Mouse (Mus musculus) E14TG2a.4 (cell line): ENCODE data around the gene Mvd.

Experiments
- H3K27me3 ChIP-seq: 2 replicates; pipeline ENCODE4 v1.6.1; 2014; ENCODE audit warnings: low read length, control low read depth; ENCODE audit not compliant: insufficient read depth
- H3K36me3 ChIP-seq: 2 replicates; pipeline ENCODE4 v1.6.1; 2014; ENCODE audit warnings: low read length, control low read depth; ENCODE audit not compliant: insufficient read depth
- H3K4me1 ChIP-seq: replicated peaks from 2 replicates; pipeline ENCODE4 v1.6.1; 2014; ENCODE audit warnings: low read depth, low read length, control low read depth
- H3K4me3 ChIP-seq: replicated peaks from 2 replicates; pipeline ENCODE4 v1.5.1; 2014; ENCODE audit warnings: mild to moderate bottlenecking, low read length
- H3K9me3 ChIP-seq: 2 replicates; pipeline ENCODE4 v1.6.1; 2014; ENCODE audit warnings: low read length, control low read depth
- CTCF ChIP-seq: conservative IDR thresholded peaks from 2 replicates; pipeline ENCODE4 v1.5.1; 2014; ENCODE audit warnings: low read length
- NANOG ChIP-seq: IDR thresholded peaks from 2 replicates; pipeline ENCODE4 v1.6.1; 2014; ENCODE audit warnings: borderline replicate concordance, low read length, mixed read lengths
- POU5F1 ChIP-seq: IDR thresholded peaks from 2 replicates; pipeline ENCODE4 v1.6.1; 2014; ENCODE audit warnings: low read length, borderline replicate concordance

The Mvd gene

DNA sequence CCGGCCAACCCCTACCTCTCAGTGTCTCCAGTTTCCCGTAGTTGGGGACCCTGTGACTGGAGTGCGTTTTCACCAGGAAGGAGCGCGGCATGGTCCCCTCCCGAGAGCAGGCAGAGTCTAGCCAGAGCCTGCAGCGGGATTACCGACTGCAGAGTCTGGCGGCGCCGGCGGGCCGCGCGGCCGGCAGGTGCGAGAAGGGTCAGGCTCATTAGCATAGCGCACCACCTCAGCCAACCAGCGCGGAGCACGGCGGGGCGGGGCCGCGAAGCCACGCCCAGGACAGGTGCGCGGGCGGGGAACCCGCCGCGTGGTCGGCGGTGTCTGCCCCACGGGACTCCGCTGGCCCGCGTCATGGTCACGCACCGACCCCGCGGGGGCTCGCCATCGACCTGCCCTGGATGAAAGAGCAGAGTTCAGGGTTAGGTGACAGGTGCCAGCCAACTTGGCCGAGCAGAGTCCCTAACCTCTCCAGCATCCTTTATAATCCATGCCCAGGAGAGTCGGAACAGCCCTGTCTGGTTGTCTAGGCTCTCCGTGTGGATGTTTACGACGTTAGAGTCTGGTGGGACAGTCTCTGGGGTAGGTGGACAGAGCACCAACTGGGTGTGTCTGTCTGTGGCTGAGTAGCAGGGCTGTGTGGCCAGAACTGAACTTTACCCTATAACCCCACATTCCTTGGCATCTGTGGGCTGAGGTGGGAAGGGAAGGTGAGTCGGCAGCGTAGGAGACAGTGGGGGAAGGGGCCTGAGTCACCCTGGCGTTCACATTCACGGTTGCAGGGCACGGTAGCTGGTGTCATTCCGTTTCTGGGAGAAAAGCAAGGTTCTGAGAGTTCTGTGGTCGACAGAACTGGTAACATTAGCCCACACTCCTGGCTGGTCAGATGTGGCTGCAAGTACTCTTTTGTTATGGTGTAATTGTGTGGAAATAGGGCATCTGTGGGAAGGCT, 17.6 kb upstream of the Mvd start, which contains the start of gene Snai3:
TSS of gene Snai3 (minus strand) at position 210 of the 949 bp plus-strand sequence.
- Histone ChIP-seq H3K9me3 (no peaks in the 10 kb centered on the region), H3K36me3 (peaks cover 22% of the 10 kb centered on the region), H3K27me3 (peaks cover 56% of the 10 kb centered on the region), H3K4me3 (peak within 1 kb of the TSS; percentile 82), H3K4me1 (peaks cover 69% of the 10 kb centered on the region)
- TF ChIP-seq POU5F1 (no peak), CTCF (no peak), NANOG (no peak)

DNA sequence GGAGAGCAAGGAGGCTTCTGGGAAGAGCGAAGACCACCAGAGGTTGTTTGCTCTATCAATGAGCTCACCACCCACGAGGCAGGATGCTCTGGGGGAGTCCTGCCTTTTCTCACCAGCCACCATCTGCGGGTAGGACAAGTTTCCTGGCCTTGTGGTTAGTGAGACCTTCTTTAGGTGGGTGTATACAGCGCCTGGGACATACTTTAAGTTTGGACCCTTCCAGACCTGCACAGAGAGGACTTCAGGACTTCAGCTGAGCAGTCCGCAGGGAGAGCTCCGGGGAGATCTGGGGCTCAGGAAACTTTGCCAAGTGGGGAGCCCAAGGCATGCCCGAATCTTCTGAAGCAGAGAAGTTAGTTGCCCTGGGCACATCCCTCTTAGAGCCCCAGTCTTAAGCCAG, 16.8 kb upstream of the Mvd start:
- H3K9me3 ChIP-seq = no peaks in the 10 kb centered on the region
- H3K36me3 ChIP-seq = peaks cover 28% of the 10 kb centered on the region
- H3K4me3 ChIP-seq = peak overlapping the region; percentile 82
- peaks cover 56% of the 10 kb centered on the region for H3K27me3 ChIP-seq
- TF ChIP-seq NANOG = no peak
- no peak for TF ChIP-seq CTCF
- TF ChIP-seq POU5F1 = no peak
- peaks cover 71% of the 10 kb centered on the region for H3K4me1 ChIP-seq

DNA sequence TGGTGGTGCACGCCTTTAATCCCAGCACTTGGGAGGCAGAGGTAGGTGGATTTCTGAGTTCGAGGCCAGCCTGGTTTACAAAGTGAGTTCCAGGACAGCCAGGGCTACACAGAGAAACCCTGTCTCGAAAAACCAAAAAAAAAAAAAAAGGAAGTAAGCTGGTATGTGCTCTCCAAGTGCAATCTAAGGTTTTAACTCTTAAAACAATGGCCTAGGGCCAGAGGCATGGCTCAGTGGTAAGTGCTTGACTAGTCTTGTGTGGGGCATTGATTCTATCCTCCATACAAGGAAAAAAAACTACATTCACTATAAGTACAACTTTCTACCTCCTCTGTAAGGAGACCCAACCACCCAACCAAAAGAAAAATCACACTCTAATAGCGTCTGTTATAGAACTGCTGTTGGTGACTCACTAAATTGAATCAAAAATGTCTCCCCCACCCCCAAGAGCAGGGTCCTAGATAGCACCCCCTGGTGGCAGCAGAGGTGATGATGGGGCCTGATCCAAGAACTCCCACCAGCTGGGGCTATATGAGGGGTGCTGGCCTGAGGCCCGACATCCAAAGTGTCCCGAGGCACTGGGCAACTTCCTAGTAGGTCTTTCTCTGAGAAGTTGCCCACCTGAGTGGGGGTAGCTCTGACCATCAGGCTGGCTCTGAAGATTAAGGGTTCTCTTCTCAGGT, 16.1 kb upstream of the Mvd start:
- peaks cover 32% of the 10 kb centered on the region for H3K36me3 ChIP-seq
- no peaks in the 10 kb centered on the region for H3K9me3 ChIP-seq
- peaks cover 56% of the 10 kb centered on the region for H3K27me3 ChIP-seq
- TF ChIP-seq POU5F1 (no peak), CTCF (peak; percentile 69), NANOG (no peak)
- H3K4me1 ChIP-seq = peaks cover 70% of the 10 kb centered on the region
- H3K4me3 ChIP-seq = peak overlapping the region; percentile 82

DNA sequence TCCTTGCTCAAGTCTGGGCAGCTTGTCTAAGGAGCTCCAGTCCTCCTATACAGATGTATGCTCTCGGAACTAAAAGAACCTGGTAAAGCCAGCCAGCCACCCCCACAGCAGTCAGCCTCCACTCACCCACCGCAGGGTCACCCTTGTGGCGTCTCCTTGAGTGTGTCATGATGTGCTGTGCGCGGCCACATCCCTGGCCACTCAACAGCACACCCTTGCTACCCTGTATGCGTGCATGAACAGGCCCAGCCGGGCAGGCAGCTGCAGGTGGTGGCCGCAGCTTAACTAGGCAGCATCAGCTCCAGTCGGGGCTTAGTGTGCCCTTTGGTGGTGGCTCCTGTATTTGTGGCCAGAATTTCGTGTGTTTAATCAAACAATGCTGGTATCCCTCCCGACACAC, 13.9 kb upstream of the Mvd start:
- TF ChIP-seq POU5F1 = no peak
- Histone ChIP-seq H3K9me3 (no peaks in the 10 kb centered on the region), H3K4me1 (peaks cover 62% of the 10 kb centered on the region), H3K36me3 (peaks cover 37% of the 10 kb centered on the region), H3K4me3 (no peak overlapping the region), H3K27me3 (peaks cover 36% of the 10 kb centered on the region)

DNA sequence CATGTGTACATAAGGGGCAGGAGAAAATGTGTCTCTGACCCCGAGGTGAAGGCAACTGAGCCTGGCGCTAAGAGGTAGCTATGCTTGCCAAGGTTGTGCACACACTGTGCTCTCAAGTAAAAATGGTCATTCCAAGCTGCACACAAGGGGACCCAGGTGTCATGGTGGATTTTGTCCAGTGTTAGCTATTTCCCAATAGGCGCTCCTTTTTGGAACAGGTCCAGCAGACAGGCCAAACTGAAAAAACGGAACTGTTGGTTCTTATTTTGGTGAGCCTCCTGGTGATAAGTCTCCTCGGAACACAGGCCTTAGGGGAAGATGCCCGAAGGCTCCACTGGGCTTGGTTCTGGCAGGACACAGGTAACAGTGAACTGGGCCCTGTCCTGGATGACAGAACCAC, 11.2 kb upstream of the Mvd start:
- Histone ChIP-seq H3K9me3 (no peaks in the 10 kb centered on the region), H3K4me1 (peaks cover 46% of the 10 kb centered on the region), H3K27me3 (peaks cover 11% of the 10 kb centered on the region), H3K4me3 (no peak overlapping the region), H3K36me3 (peaks cover 37% of the 10 kb centered on the region)
- TF ChIP-seq CTCF (no peak), NANOG (no peak), POU5F1 (no peak)

DNA sequence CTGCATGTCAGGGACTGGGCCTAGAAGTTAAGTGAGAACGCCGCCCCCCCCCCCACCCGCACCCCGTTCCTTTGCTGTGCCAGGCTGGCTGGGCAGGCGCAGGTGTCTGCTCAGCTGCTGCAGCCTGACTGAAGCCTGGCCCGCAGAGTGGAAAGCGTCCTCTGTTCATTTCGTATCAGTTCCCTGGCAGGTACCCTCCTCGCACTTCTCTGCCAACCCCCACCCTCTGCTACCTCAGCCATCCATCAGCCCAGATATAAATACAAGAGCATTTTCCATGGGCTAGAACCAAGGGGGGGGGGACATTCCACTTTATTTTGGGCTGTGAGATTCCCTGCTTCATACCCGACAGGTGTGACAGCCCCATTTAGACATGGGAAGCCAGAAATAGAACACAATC, 8.9 kb upstream of the Mvd start:
- Histone ChIP-seq H3K4me3 (no peak overlapping the region), H3K9me3 (no peaks in the 10 kb centered on the region), H3K36me3 (peaks cover 33% of the 10 kb centered on the region), H3K27me3 (peaks cover 12% of the 10 kb centered on the region; the same call in 1 of the 2 replicates), H3K4me1 (peaks cover 32% of the 10 kb centered on the region)
- TF ChIP-seq POU5F1 (no peak), NANOG (no peak), CTCF (no peak)

DNA sequence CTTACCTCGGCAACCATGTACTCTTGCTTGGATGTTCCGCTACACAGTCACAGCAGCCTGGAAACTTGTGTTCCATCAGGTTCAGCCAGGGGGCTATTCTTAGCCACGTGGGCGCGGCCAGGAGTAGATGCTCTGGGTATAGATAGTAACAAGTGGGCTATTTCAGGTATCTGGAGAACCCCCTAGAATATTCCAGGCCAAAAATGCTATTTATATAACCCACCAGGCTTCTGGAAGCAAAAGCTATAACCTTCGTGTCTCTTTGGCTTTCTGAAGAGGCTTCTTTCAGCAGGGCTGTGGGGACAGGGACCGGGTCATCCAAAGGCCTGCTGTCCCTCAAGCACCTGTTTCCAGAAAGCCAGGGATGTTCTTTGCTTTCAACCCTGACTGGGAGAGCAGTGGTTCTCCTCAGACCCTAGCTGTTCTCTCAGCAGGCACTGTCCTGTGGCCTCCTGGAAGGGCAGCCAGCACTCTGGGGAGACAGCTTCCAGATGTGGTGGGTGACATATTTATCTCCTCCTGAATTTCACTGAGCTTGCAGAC, 8.0 kb upstream of the Mvd start:
- no peak for TF ChIP-seq CTCF
- TF ChIP-seq NANOG = no peak
- no peak for TF ChIP-seq POU5F1
- peaks cover 9% of the 10 kb centered on the region; the same call in 1 of the 2 replicates for H3K27me3 ChIP-seq
- peaks cover 32% of the 10 kb centered on the region for H3K4me1 ChIP-seq
- H3K9me3 ChIP-seq = no peaks in the 10 kb centered on the region
- peaks cover 24% of the 10 kb centered on the region for H3K36me3 ChIP-seq
- no peak overlapping the region for H3K4me3 ChIP-seq

DNA sequence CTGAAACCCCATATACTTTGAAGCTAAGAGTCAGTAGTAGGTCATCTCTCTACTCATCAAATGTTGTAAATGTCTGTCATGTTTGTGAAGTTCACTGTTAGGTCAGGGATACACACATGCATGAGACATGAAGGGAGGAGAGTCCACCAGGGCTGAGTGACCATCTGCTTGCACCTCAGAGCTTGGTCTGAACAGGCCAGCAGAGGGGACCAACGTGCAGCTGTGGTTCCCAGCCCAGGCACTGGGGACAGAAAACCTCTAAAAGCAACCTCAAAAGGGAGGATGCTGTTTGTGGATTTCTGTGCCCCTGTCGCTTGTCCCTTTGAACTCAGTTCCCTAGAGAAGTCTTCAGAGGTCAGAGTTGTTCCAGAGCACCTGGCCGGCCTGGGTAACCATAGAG, 2.0 kb upstream of the Mvd start:
- H3K9me3 ChIP-seq = no peaks in the 10 kb centered on the region
- H3K4me3 ChIP-seq = no peak overlapping the region
- no peak for TF ChIP-seq CTCF
- TF ChIP-seq POU5F1 = no peak
- no peak for TF ChIP-seq NANOG
- peaks cover 43% of the 10 kb centered on the region for H3K4me1 ChIP-seq
- H3K36me3 ChIP-seq = peaks cover 8% of the 10 kb centered on the region
- peaks cover 9% of the 10 kb centered on the region; the same call in 1 of the 2 replicates for H3K27me3 ChIP-seq
